ENCODE assay signal across 9 mouse cellular contexts in genomic region chr19:44835931-44836861, GRCm38 (mm10).
DNase-seq lines count a peak whose midpoint lies in the region; ATAC-seq and TF ChIP-seq lines count a peak whose summit lies in the region.
"Had no signal": no experiment of that assay in that cellular context is flagged by ENCODE, and none has a peak within 500 bp of the region (broad histone marks: within the 10 kb centered on the region; RNA-seq: fewer than 3 reads in every experiment).

No protein-coding gene starts in this region.

- H3K4me2 ChIP-seq in midbrain, embryonic 16.5 days (ENCODE audit: low read length) = peak overlapping the region; percentile 70

- H3K9me3 ChIP-seq in midbrain, embryonic 16.5 days (replicated peaks; ENCODE audit: control insufficient read depth, low read length, poor library complexity, severe bottlenecking) = no peaks in the 10 kb centered on the region

- WGBS in spleen, adult 2 months = 3% methylated on average over 70 of the region's 71 CpGs
- WGBS in midbrain, embryonic 16.5 days = under 1% methylated on average over 57 of the region's 71 CpGs

- peaks cover 7% of the 10 kb centered on the region for H3K4me1 ChIP-seq in spleen, adult 2 months (ENCODE audit: control insufficient read depth, insufficient read depth, insufficient read length)
- peaks cover 19% of the 10 kb centered on the region for H3K4me1 ChIP-seq in midbrain, embryonic 16.5 days (ENCODE audit: control insufficient read depth, insufficient read depth, low read length)

- no peaks in the 10 kb centered on the region for H3K36me3 ChIP-seq in spleen, adult 2 months (ENCODE audit: control insufficient read depth, insufficient read depth, low read length)
- H3K36me3 ChIP-seq in midbrain, embryonic 16.5 days (ENCODE audit: control insufficient read depth, insufficient read depth, low read length) = no peaks in the 10 kb centered on the region

- TF ChIP-seq CTCF in spleen, adult 2 months (IDR thresholded peaks at IDR 0.05; ENCODE audit: extremely low read depth, insufficient read depth, insufficient read length, insufficient replicate concordance) = no peak

- ATAC-seq in midbrain, embryonic 16.5 days = peak; percentile 50; the same call in 1 of the 2 replicates

- peak overlapping the region; percentile 56 for H3K9ac ChIP-seq in midbrain, embryonic 16.5 days (ENCODE audit: low read depth, low read length)

- peak; percentile 5 for DNase-seq in adrenal gland, postnatal 25 days
- no peak for DNase-seq in adrenal gland, adult 8-10 months
- no peak for DNase-seq in spleen, adult 2 months (ENCODE audit: low read depth in 1 of 2, low spot score in 2 of 2)
- DNase-seq in spleen, postnatal 10 days (ENCODE audit: low spot score in 2 of 2) = no peak
- DNase-seq in induced T-regulatory cell, adult 2 months (ENCODE audit: low read depth) = peak; percentile 10
- no peak for DNase-seq in spleen, adult 12 weeks (ENCODE audit: low spot score)
- no peak for DNase-seq in urinary bladder, adult 18-20 months (ENCODE audit: low spot score in 2 of 2)

- H3K27ac ChIP-seq in spleen, adult 2 months (ENCODE audit: insufficient read depth, low read length) = no peak overlapping the region
- no peak overlapping the region for H3K27ac ChIP-seq in midbrain, embryonic 16.5 days (ENCODE audit: low read length)

- peak overlapping the region; percentile 36; the same call in 1 of the 2 replicates for H3K4me3 ChIP-seq in spleen, adult 2 months (ENCODE audit: extremely low read depth, insufficient read depth, insufficient read length)
- H3K4me3 ChIP-seq in midbrain, embryonic 16.5 days (ENCODE audit: low read depth, low read length) = peak overlapping the region; percentile 42
- H3K4me3 ChIP-seq: erythroblast, embryonic 14.5 days had no signal

- no peak for TF ChIP-seq POLR2A in spleen, adult 2 months (IDR thresholded peaks at IDR 0.05; ENCODE audit: low read depth, low read length)

- H3K27me3 ChIP-seq in spleen, adult 2 months (ENCODE audit: control insufficient read depth, insufficient read depth, low read length) = peaks cover 25% of the 10 kb centered on the region
- H3K27me3 ChIP-seq in midbrain, embryonic 16.5 days (ENCODE audit: control insufficient read depth, insufficient read depth, low read depth, low read length) = peaks cover 77% of the 10 kb centered on the region

Comparison
In these comparisons a context has a peak if more than half of its experiments do, and no peak if none do; other contexts are left out.
1. DNase-seq: peak in adrenal gland, postnatal 25 days (single experiment) and induced T-regulatory cell, adult 2 months (single experiment); none in adrenal gland, adult 8-10 months (single experiment), spleen, adult 2 months (0 of 2), spleen, postnatal 10 days (0 of 2), spleen, adult 12 weeks (single experiment) and urinary bladder, adult 18-20 months (0 of 2).